Mouse (Mus musculus) v-Abl transformed pro-B cells (cell line): ENCODE data around the gene Kif5a.
"Not testable (repeated sequence)": the region's sequence is repeated elsewhere in the genome, so short reads cannot be mapped to it uniquely, and the experiment has no call there.

Experiments used
- in situ Hi-C, 2 experiments: fragments of 400-800 bp; cut with MboI; formaldehyde crosslinking; loops; one replicate each; pipeline ENCODE4 v1.15.1; 2025; ENCODE audit not compliant: unreplicated experiment in 2 of 2

Kif5a gene

GRCm38 (mm10) chr10:127195328-127196129 lies 67.6 kb downstream of the Kif5a start, which contains the start of gene Dtx3:
Gene Dtx3 (minus strand): TSS chr10:127195728.
- in situ Hi-C loops: no loop called here

GRCm38 (mm10) chr10:127194428-127195327 lies 68.5 kb downstream of the Kif5a start:
- in situ Hi-C loops: no loop called here

- in situ Hi-C loops: no loop called here
Observed at GRCm38 (mm10) chr10:127193011-127193410, 70.1 kb downstream of the Kif5a start.

- in situ Hi-C loops: not testable (repeated sequence)
Observed at GRCm38 (mm10) chr10:127192057-127192328, 71.2 kb downstream of the Kif5a start.

GRCm38 (mm10) chr10:127191191-127192056 lies 71.7 kb downstream of the Kif5a start:
- in situ Hi-C loops: no loop called here

- in situ Hi-C loops: no loop called here
Observed at GRCm38 (mm10) chr10:127190398-127191190, 72.6 kb downstream of the Kif5a start.

- in situ Hi-C loops: no loop called here
Observed at GRCm38 (mm10) chr10:127189651-127190381, 73.3 kb downstream of the Kif5a start, which contains the start of gene Arhgef25. Gene Arhgef25 (minus strand): TSS chr10:127190083.

- in situ Hi-C loops: no loop called here
Observed at GRCm38 (mm10) chr10:127189116-127189650, 74.0 kb downstream of the Kif5a start.

GRCm38 (mm10) chr10:127188465-127189115 lies 74.6 kb downstream of the Kif5a start:
- in situ Hi-C loops: no loop called here

GRCm38 (mm10) chr10:127188079-127188453 lies 75.1 kb downstream of the Kif5a start:
- in situ Hi-C loops: no loop called here

GRCm38 (mm10) chr10:127187371-127188078 lies 75.6 kb downstream of the Kif5a start:
- in situ Hi-C loops: no loop called here

GRCm38 (mm10) chr10:127186451-127186850 lies 76.7 kb downstream of the Kif5a start:
- in situ Hi-C loops: no loop called here

- in situ Hi-C loops: no loop called here
Observed at GRCm38 (mm10) chr10:127185506-127185905, 77.6 kb downstream of the Kif5a start.

- in situ Hi-C loops: no loop called here
Observed at GRCm38 (mm10) chr10:127185101-127185500, 78.0 kb downstream of the Kif5a start.

GRCm38 (mm10) chr10:127183759-127184158 lies 79.4 kb downstream of the Kif5a start:
- in situ Hi-C loops: no loop called here

GRCm38 (mm10) chr10:127182624-127183023 lies 80.5 kb downstream of the Kif5a start:
- in situ Hi-C loops: no loop called here

GRCm38 (mm10) chr10:127181566-127181965 lies 81.6 kb downstream of the Kif5a start:
- in situ Hi-C loops: no loop called here

- in situ Hi-C loops: no loop called here
Observed at GRCm38 (mm10) chr10:127180695-127181047, 82.5 kb downstream of the Kif5a start.
